Mouse (Mus musculus) olfactory bulb, adult 2 months (tissue): ENCODE measurements around the gene Hic2.
A peak's percentile ranks its signal among the peaks of the same experiment; 100 is the strongest.

Experiments
- CTCF ChIP-seq: fragments of 200-500 bp; IDR thresholded peaks from 2 replicates; pipeline ENCODE4 v1.5.1; 2012; ENCODE audit warnings: low read depth, mild to moderate bottlenecking, low read length, moderate library complexity; ENCODE audit not compliant: insufficient read depth
- POLR2A ChIP-seq: fragments of 200-500 bp; IDR thresholded peaks from 2 replicates; pipeline ENCODE4 v1.6.1; 2012; ENCODE audit warnings: mild to moderate bottlenecking, low read depth, low read length, moderate library complexity; ENCODE audit not compliant: insufficient read depth

DNA sequence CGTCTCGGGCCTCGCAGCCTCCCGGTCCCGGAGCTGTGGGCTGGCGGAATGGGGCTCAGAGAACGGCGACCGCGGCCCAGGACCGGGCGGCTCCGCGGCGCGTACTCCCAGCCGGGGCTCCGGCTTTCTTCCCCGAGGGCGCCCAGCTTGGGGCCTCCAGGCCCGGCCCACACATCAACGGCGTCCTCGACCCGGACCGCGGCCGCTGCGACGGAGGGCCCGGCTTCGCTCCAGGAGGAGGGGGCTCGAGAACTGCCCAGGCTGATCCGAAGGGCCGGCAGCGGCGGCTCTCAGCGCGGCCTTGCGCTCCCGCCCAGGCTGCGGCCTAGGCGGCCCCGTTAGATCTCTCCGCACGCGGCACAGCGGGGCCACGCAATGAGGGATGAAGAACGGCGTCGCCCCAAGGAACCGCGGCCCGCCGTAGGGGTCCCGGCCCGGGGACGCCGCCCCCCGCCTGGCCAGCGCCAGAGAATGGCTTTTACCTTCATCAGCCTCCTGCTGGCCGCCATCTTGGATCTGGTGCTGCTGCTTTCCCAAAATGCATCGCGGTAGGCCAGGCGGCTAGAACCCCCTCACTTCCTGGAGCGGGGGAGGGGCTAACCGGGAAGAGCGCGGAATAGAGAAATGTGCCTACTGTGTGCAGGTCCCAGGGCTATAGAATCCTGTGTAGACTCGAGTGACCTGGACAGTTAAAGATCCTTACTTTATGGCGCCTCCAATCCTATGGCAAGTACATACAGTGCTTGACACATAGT, 32.2 kb upstream of the Hic2 start:
- no peak for TF ChIP-seq CTCF
- peak; percentile 40; the same call in 1 of the 2 replicates for TF ChIP-seq POLR2A
